Mouse (Mus musculus): ENCODE data around the gene Bnip1.

Gene Bnip1

GRCm38 (mm10) chr17:26780750-26781571 is at the start of gene Bnip1:
Bnip1 (plus strand) TSS chr17:26781066.
- peak; percentile 89 for DNase-seq (ENCODE audit: low read depth)

GRCm38 (mm10) chr17:26742581-26742980 is 38.3 kb upstream of the Bnip1 start:
- DNase-seq (ENCODE audit: low read depth): no peak

- DNase-seq (ENCODE audit: low read depth): no peak
Observed at GRCm38 (mm10) chr17:26743294-26743693, 37.6 kb upstream of the Bnip1 start.

GRCm38 (mm10) chr17:26749975-26750374 is 30.9 kb upstream of the Bnip1 start:
- no peak for DNase-seq (ENCODE audit: low read depth)

GRCm38 (mm10) chr17:26752297-26752696 is 28.6 kb upstream of the Bnip1 start:
- DNase-seq (ENCODE audit: low read depth): no peak

GRCm38 (mm10) chr17:26753476-26753875 is 27.4 kb upstream of the Bnip1 start:
- DNase-seq (ENCODE audit: low read depth): no peak

GRCm38 (mm10) chr17:26767100-26767753 is 13.6 kb upstream of the Bnip1 start:
- DNase-seq (ENCODE audit: low read depth): no peak

- DNase-seq (ENCODE audit: low read depth): no peak
Observed at GRCm38 (mm10) chr17:26767754-26768124, 13.1 kb upstream of the Bnip1 start.

GRCm38 (mm10) chr17:26776211-26776610 is 4.7 kb upstream of the Bnip1 start:
- DNase-seq (ENCODE audit: low read depth): no peak

GRCm38 (mm10) chr17:26778001-26778400 is 2.9 kb upstream of the Bnip1 start:
- DNase-seq (ENCODE audit: low read depth): peak; percentile 50

- peak; percentile 78 for DNase-seq (ENCODE audit: low read depth)
Observed at GRCm38 (mm10) chr17:26778430-26779100, 2.3 kb upstream of the Bnip1 start.

GRCm38 (mm10) chr17:26779471-26779870 is 1.4 kb upstream of the Bnip1 start:
- peak; percentile 69 for DNase-seq (ENCODE audit: low read depth)

GRCm38 (mm10) chr17:26781610-26782043 is 761 bp downstream of the Bnip1 start:
- no peak for DNase-seq (ENCODE audit: low read depth)

GRCm38 (mm10) chr17:26784525-26784924 is 3.7 kb downstream of the Bnip1 start:
- DNase-seq (ENCODE audit: low read depth): no peak

- DNase-seq (ENCODE audit: low read depth): no peak
Observed at GRCm38 (mm10) chr17:26786586-26786985, 5.7 kb downstream of the Bnip1 start.

GRCm38 (mm10) chr17:26788986-26789385 is 8.1 kb downstream of the Bnip1 start:
- no peak for DNase-seq (ENCODE audit: low read depth)

GRCm38 (mm10) chr17:26789460-26790268 is 8.8 kb downstream of the Bnip1 start:
- no peak for DNase-seq (ENCODE audit: low read depth)

GRCm38 (mm10) chr17:26790269-26791214 is 9.7 kb downstream of the Bnip1 start:
- DNase-seq (ENCODE audit: low read depth): no peak

GRCm38 (mm10) chr17:26791580-26791979 is 10.7 kb downstream of the Bnip1 start:
- DNase-seq (ENCODE audit: low read depth): no peak

- no peak for DNase-seq (ENCODE audit: low read depth)
Observed at GRCm38 (mm10) chr17:26792096-26792495, 11.2 kb downstream of the Bnip1 start.
